Mouse (Mus musculus): ENCODE data around the gene Cpne5.
"Not testable (repeated sequence)": the region's sequence is repeated elsewhere in the genome, so short reads cannot be mapped to it uniquely, and the experiment has no call there.

Gene Cpne5

DNA sequence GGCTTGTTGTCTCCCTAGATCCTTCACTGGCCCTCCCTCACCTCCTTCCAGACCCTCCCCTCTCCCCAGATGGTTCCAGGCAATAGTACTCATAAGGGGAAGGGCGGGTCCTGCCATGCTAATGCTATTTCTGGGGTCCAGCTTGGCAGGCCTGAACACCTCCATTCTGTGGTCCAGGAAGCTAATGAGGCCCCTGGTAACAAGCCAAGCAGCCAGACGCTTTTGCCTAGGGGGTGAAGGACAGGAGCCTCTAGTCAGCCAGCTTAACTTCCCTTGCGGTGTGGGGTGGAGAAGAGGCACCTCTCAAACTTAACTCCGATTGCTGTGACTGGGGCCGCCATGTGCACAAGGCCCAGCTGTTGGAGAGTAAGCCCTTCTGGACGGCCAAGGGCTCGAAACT is 88.2 kb downstream of the Cpne5 start:
- in situ Hi-C loops (cut with MboI; ENCODE audit: unreplicated experiment in 2 of 2), result no loop called here

DNA sequence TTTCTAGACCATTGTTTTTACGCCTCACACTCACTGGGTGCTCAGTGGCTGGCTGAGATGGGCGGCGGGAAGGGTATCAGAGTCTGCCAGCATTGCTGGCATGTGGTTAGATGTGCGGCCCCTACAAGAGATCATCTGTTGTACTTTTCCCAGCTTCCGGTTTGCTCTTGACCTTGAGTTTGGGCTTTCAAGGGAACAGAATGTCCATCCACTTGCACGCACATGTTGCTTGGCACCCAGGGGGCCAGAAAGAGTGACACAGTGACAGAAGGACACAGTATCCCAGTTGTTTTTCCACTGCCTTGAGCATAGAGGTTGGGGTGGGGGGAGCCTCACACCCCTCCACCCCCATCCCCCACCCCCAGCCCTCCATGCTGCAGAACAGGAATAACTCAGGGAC is 90.2 kb downstream of the Cpne5 start:
- in situ Hi-C loops (cut with MboI; ENCODE audit: unreplicated experiment in 2 of 2), result no loop called here

DNA sequence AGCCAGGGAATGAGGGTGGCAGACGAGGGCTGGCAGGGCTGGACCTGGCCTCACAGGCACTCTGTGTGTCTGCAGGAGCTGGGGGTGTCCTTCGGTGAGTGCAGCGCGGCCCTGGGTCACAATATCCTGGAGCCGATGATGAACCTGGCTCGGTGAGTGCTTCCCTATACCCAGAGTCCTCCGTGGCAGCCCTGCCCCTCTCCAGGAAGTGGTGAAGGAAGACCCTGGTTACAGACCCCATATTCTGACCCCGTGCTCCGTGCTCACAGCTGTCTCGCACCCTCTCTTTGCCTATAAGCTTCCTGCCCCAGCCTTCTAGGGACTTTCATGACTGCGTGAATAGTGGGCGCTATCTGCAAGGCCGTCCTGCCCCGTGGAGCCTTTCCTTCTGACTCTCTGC is 90.7 kb downstream of the Cpne5 start:
- in situ Hi-C loops (cut with MboI; ENCODE audit: unreplicated experiment in 2 of 2), result no loop called here

DNA sequence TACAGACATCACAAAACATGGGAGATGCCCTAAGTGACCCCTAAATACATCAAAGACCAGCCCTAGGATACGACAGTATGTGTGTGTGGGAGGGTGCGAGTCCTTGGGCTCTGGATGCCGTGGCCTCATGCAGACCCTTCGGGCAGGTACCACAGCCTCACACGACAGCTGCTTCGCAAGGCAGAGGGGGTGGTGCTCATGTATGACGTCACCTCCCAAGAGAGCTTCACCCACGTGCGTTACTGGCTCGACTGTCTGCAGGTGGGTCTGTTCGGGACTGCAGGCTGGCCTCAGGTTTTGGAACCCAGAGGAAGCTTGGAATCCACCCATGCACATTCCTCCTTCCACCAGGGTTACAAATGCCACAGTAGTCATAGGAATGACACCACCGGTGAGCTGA is 92.9 kb downstream of the Cpne5 start:
- in situ Hi-C loops (cut with MboI; ENCODE audit: unreplicated experiment in 2 of 2), result no loop called here

DNA sequence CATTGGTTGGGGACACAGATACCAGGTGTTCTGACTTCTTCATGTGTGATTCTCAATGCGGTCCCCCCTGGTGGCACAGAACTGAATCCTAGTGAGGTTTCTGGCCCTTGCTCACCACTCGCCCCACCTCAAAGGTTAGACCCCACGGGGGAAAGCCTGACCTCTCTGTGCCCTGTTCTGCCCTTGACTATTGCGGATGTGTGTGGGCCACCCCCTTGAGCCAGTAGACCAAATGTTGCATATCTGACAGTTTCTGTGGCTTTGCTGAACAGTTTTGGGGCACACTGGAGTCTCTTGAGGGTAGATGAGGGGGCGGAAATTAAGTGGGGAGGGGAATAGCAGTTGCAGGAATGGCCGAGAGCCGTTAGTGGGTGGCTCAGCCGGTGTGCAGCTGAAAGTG is 94.7 kb downstream of the Cpne5 start:
- in situ Hi-C loops (cut with MboI; ENCODE audit: unreplicated experiment in 2 of 2), result no loop called here

DNA sequence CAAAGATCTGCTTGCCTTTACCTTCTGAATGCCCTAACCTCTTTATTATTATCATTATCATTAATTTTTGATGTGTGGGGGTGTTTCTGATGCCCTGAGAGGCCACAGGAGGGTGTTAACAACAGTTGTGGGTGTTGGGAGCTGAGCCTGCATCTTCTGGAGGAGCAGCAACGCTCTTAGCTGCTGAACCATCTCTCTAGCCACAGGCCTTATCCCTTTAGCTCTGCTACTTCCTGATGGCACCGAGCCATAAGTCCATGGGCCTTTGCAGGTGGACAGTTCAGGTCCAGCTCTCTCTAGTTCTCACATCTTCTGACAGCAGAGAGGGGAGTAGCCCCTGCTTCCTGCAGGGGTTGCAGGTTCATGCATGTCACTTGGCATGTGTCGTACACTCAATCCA is 96.4 kb downstream of the Cpne5 start:
- in situ Hi-C loops (cut with MboI; ENCODE audit: unreplicated experiment in 2 of 2), result no loop called here

DNA sequence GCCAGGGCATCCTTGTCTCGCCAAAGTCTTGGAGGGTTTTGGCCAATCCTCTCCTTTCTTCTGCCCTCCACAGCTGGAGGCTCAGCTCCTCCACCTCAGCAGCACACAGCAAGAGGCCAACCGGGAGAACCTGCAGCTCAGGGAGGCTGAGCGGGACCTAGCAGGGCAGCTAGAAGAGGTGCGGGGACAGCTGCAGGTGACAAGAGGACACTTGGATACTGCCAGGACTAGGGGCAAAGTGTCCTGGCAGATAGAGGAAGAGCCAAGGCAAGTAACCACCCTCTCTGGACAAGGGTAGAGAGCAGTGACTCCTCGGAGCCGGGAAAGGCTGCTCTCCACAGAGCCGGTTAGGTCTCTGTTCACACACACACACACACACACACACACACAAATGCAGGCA is 100.1 kb downstream of the Cpne5 start:
- in situ Hi-C loops (cut with MboI; ENCODE audit: unreplicated experiment in 2 of 2), result no loop called here

DNA sequence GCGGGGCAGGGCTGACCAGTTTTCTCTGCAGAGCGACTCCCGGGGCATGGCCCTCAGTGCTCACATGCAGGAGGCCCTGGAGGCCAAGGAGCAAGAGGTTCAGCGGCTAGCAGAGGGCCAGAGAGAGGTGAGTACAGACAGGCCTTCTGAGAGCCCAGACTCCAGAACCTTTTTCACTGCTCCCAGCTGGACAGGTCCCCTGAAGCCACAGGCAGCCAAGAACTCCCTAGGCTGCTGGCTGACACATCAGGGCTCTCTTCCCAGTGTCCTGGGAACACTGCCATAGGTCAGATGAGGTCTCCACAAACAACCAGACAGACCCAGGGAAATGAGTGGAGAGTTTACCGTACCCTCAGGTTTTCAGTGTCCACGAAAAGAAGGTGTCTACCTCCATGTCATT is 101.7 kb downstream of the Cpne5 start:
- in situ Hi-C loops (cut with MboI; ENCODE audit: unreplicated experiment in 2 of 2), result no loop called here

DNA sequence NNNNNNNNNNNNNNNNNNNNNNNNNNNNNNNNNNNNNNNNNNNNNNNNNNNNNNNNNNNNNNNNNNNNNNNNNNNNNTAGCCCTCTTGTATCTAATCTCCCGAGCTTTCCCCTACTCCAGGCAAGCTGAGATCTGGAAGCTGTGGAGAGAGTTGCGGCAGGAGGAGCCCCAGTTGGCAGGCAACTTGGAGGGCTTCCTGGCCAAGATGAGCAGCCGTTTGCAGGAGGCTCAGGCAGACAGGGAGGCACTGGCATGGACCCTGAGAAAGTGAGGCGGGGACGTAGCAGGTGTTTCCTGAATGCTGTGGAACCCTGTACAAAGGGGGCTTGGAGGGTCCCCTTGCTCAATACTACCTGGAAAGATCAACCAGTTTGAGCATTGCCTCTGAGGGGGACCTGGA is 102.9 kb downstream of the Cpne5 start:
- in situ Hi-C loops (cut with MboI; ENCODE audit: unreplicated experiment in 2 of 2), result no loop called here

DNA sequence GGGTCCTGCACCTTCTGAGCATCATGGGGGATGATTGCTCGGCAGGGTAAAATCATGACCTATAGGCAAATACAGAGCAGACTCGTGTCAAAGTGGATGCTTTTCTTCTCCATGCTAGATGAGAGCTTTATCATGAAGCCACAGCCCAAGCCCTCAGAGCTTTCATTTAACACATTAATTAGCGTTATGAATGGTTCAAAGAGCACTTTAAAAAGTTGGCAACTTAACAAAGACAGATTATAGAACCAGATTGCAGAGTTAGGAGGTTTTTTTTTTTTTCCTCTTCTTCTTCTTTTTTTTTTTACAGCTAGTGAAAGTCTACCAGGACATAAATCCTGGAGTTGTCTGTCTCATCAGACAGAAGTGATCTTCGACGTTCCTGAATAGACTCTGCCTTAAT is 108.6 kb downstream of the Cpne5 start:
- in situ Hi-C loops (cut with MboI; ENCODE audit: unreplicated experiment in 2 of 2), result no loop called here

DNA sequence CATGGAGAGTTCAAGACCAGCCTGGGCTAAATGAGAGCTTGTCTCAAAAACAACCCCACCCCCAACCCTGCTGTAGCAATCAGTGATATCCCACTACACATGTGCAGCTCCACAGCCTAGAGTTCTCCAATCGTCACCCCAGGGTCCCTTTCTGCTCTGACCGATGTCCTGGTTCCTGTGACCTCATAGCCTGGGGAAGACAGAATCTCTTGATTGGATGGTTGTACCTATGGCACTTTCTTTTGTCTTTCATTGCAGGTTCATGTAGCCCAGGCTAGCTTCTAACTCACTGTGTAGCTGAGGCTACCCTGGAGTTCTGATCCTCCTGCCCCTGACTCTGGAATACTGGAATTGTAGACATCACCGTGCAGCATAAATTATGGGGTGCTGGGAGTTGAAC is 111.4 kb downstream of the Cpne5 start:
- in situ Hi-C loops (cut with MboI; ENCODE audit: unreplicated experiment in 2 of 2), result no loop called here

DNA sequence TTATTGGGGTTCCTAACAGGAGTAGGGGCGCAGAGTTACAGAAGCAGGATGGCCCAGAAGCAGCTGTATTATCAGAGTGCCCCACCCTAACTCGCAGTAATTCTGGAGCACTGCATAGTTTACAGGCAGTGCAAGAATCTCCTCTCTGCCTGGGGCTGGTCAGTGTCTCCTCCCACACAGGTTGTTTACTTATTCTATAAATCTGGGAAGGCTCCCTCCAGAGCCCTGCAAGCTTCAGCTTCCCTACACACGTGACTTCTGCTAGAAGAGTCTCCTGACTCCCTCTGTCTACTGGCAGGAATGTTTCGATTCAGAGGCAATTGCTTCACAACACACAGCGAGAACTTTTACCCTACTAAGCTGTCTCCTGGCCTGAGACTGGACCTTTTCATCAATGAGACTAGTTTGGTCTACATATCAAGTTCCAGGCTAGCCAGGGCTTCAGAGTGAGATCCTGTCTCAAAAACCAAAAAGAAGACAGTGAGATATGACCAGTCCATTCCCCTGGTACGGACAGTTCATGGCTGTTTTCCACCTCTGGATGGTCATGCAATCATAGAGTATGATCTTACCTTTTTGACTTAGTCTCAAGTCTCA is 114.3 kb downstream of the Cpne5 start:
- in situ Hi-C loops (cut with MboI; ENCODE audit: unreplicated experiment in 2 of 2), result no loop called here

DNA sequence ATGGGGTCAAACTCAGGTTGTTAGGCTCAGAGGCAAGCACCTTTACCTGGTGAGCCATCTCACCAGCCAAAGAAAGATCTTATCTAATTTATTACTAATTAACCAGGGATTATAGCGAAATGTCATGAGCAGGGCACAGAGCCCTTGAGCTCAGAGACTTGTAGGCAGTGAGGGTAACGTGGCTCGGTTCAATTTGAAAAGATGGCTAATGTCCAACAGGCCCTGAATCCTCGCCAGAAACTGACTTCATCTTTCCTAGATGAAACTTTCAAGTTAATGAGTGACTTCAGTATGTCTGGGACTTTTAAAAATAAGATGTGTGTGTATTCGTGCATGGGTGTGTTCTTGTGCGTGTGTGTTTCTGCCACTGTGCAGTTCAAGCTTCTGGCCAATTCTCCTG is 115.2 kb downstream of the Cpne5 start:
- in situ Hi-C loops (cut with MboI; ENCODE audit: unreplicated experiment in 2 of 2), result no loop called here

DNA sequence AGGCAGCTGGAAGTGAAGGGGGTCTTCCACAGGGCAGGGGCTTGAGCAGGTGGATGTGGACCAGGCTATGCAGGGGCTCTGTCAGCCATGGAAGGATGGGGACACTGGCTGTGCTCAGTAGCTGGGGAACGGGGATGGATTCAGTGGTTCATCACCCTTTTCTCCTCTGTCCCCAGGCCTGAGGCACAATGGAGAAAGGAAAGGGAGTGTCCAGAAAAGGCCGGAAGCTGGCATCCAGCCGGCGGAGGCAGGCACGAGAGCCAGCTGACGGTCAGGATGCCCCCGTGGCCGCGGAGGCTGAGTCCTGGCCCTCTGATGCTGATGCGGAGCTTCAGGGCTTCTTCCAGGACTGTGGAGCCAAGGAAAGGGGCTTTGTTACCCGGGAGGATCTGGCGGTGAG is 117.3 kb downstream of the Cpne5 start:
- in situ Hi-C loops (cut with MboI; ENCODE audit: unreplicated experiment in 2 of 2), result no loop called here

DNA sequence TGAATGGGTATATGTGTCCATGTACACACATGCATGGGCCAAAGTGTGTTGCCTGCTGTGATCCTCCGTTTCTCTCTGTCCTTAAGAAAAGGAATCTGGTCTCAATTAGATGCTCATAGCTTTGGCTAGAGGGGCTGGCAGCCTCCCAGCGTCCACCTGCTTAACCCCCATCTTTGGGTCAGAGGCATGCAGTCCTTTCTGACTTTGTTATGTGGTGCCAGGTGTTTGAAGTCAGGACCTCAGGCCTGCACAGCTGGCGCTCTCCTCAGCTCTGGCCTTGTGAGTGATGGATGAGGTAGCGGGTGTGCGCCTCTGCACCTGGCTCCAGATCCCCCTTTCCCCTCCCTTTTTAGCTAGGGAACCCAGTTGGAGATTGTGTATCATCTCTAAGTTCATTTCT is 119.9 kb downstream of the Cpne5 start:
- in situ Hi-C loops (cut with MboI; ENCODE audit: unreplicated experiment in 2 of 2), result no loop called here

DNA sequence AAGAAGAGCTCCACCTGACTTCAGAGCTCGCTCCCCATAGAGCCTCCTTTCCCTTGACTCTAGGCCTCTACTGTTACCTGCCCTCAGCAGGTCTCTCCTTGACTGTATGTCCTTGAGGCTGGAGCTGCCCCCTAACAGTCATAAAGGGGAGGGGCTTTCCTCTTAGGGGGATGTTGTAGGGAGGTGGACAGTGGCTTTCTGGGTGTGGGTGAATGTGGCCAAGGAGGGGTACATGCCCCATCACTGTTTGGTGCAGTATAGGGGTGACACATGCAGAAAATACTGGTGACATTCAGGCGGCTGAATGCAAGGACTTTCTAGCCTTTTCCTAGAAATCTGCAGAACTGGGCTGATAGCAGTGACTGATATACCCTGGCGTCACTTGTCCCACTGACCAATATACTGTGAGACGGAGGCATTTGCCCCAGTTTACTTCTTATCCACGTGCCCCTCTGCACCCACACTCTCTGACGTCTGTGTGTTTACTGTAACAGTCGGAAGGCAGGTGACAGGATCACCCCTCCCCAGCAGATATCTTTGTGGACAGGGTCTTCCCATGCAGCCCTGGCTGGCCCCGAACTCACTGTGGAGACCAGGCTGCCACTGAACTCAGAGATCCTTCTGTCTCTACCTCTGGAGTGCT is 120.8 kb downstream of the Cpne5 start:
- in situ Hi-C loops (cut with MboI; ENCODE audit: unreplicated experiment in 2 of 2), result no loop called here

DNA sequence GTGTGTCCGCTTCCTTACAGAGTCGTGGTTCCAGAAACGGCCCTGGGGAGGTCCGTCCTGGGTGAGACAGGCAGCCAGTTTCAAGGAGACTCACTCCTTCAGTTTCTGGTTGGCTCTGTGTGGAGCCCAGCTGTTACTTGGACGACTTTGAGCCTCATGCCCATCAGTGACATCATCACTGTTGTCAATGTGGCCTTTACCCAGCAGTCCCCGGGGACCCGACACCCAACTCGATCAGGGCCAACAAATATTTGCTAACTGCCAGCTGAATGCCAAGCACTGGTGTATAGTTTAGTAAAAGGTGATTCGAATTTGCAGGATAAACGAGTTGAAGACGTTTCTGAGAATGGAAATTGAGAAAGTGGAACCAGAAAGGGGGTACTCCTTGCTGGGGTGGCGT is 121.9 kb downstream of the Cpne5 start:
- in situ Hi-C loops (cut with MboI; ENCODE audit: unreplicated experiment in 2 of 2), result no loop called here

DNA sequence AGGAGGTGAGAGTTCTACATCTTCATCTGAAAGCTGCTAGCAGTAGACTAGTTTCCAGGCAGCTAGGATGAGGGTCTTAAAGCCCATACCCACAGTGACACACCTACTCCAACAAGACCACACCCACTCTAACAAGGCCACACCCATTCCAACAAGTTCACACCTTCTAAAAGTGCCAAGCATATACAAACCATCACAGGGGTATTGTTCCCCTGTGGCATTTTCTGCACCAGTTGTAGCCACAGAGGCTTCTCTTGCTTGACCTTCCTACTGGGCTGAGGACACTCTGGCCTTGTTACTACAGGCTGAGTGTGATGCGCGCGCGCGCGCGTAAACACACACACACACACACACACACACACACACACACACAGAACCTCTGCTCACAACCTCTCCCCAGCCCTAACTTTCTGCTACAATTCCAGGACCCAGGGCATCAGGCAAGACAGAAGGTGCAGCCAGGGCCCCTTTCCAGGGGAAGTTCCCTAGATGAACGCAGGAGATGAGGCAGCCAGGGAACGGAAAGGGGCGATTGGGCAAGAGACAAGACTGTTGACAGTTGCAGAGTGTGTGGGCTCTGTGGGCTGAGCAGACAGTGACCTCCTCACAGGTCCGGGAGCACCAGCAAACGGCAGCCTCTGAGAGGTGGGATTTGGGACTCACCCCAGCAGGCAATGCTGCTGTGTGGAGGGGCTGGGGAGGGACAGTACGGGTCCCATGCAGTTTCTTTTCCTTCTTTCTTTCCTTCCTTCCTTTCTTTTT is 124.2 kb downstream of the Cpne5 start, which contains the start of gene Rab44:
Rab44 (plus strand) TSS at position 555 of the 762 bp plus-strand sequence.
- in situ Hi-C loops (cut with MboI; ENCODE audit: unreplicated experiment in 2 of 2), result no loop called here

DNA sequence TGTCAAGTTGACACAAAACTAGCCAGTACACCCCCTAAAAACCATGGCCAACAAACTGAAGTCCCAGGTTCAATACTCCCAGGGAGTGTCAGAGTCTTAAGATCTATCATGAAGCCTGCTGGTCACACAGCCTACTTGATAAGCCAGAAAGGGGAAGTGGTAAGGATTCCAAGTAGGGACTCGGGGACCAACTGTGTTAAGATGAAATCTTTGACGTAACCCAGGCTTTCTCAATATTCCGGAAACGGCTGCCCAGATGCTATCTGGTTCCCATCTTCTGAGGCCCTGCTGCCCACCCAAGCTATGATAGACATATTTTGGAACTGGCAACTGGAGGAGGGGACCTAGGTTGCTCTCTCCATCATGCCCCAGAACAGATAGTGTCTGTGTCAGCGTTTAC is 126.6 kb downstream of the Cpne5 start:
- in situ Hi-C loops (cut with MboI; ENCODE audit: unreplicated experiment in 2 of 2), result no loop called here

DNA sequence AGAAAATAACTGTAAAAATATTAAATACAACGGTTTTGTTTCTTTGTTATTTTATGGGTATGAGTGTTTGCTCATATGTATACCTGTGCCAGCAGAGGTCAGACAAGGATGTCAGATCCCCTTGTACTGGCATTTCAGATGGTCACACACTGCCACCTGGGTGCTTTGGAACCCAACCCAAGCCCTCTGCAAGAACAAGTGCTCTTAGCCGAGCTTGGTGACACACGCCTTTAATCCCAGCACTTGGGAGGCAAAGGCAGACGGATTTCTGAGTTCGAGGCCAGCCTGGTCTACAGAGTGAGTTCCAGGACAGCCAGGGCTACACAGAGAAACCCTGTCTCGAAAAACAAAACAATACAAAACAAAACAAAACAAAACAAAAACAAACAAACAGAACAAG is 127.6 kb downstream of the Cpne5 start:
- in situ Hi-C loops (cut with MboI; ENCODE audit: unreplicated experiment in 2 of 2), result not testable (repeated sequence)

Data from v-Abl transformed pro-B cells (cell line).